Mouse (Mus musculus): Measurements from ENCODE around the gene Il4. TPM values are rescaled to one million over a fixed set of nuclear protein-coding genes. Genes with fewer than 3 reads are reported as not detected.

Il4 gene
- polyA plus RNA-seq, 1 experiment, result 0.68 TPM

GRCm38 (mm10) chr11:53604983-53605382 lies 13.5 kb downstream of the Il4 start:
- Histone ChIP-seq H3K4me1 (ENCODE audit: control insufficient read depth, insufficient read depth, insufficient read length) (peaks cover 6% of the 10 kb centered on the region; the same call in 1 of the 2 replicates), H3K4me3 (ENCODE audit: extremely low read depth, insufficient read depth, insufficient read length) (no peak overlapping the region), H3K27me3 (ENCODE audit: control insufficient read depth, insufficient read depth, low read length) (no peaks in the 10 kb centered on the region), H3K36me3 (ENCODE audit: control insufficient read depth, insufficient read depth, low read length) (no peaks in the 10 kb centered on the region), H3K27ac (ENCODE audit: insufficient read depth, low read length) (no peak overlapping the region)
- 94% methylated on average over 3 of the region's 3 CpGs for WGBS
- DNase-seq (ENCODE audit: low read depth in 1 of 2, low spot score in 2 of 2), result no peak
- TF ChIP-seq CTCF (IDR thresholded peaks at IDR 0.05; ENCODE audit: extremely low read depth, insufficient read depth, insufficient read length, insufficient replicate concordance), result no peak
- no peak for TF ChIP-seq POLR2A (IDR thresholded peaks at IDR 0.05; ENCODE audit: low read depth, low read length)

- TF ChIP-seq CTCF (IDR thresholded peaks at IDR 0.05; ENCODE audit: extremely low read depth, insufficient read depth, insufficient read length, insufficient replicate concordance), result no peak
- TF ChIP-seq POLR2A (IDR thresholded peaks at IDR 0.05; ENCODE audit: low read depth, low read length), result no peak
- 78% methylated on average over 5 of the region's 5 CpGs for WGBS
- no peaks in the 10 kb centered on the region for H3K36me3 ChIP-seq (ENCODE audit: control insufficient read depth, insufficient read depth, low read length)
- H3K27me3 ChIP-seq (ENCODE audit: control insufficient read depth, insufficient read depth, low read length), result no peaks in the 10 kb centered on the region
- DNase-seq (ENCODE audit: low read depth in 1 of 2, low spot score in 2 of 2), result no peak
- H3K27ac ChIP-seq (ENCODE audit: insufficient read depth, low read length), result no peak overlapping the region
- H3K4me1 ChIP-seq (ENCODE audit: control insufficient read depth, insufficient read depth, insufficient read length), result peaks cover 2% of the 10 kb centered on the region; the same call in 1 of the 2 replicates
- no peak overlapping the region for H3K4me3 ChIP-seq (ENCODE audit: extremely low read depth, insufficient read depth, insufficient read length)
Measured at GRCm38 (mm10) chr11:53591116-53591515, 27.4 kb downstream of the Il4 start.

GRCm38 (mm10) chr11:53590368-53590768 lies 28.1 kb downstream of the Il4 start:
- TF ChIP-seq CTCF (IDR thresholded peaks at IDR 0.05; ENCODE audit: extremely low read depth, insufficient read depth, insufficient read length, insufficient replicate concordance) (peak; percentile 90), POLR2A (IDR thresholded peaks at IDR 0.05; ENCODE audit: low read depth, low read length) (no peak)
- Histone ChIP-seq H3K27me3 (ENCODE audit: control insufficient read depth, insufficient read depth, low read length) (no peaks in the 10 kb centered on the region), H3K27ac (ENCODE audit: insufficient read depth, low read length) (no peak overlapping the region), H3K4me1 (ENCODE audit: control insufficient read depth, insufficient read depth, insufficient read length) (peaks cover 2% of the 10 kb centered on the region; the same call in 1 of the 2 replicates), H3K36me3 (ENCODE audit: control insufficient read depth, insufficient read depth, low read length) (no peaks in the 10 kb centered on the region), H3K4me3 (ENCODE audit: extremely low read depth, insufficient read depth, insufficient read length) (peak overlapping the region; percentile 29; the same call in 1 of the 2 replicates)
- WGBS, result 7% methylated on average over 15 of the region's 15 CpGs
- peak in 1 of 2 experiments; percentile 47 for DNase-seq (ENCODE audit: low read depth in 1 of 2, low spot score in 2 of 2)

DNA sequence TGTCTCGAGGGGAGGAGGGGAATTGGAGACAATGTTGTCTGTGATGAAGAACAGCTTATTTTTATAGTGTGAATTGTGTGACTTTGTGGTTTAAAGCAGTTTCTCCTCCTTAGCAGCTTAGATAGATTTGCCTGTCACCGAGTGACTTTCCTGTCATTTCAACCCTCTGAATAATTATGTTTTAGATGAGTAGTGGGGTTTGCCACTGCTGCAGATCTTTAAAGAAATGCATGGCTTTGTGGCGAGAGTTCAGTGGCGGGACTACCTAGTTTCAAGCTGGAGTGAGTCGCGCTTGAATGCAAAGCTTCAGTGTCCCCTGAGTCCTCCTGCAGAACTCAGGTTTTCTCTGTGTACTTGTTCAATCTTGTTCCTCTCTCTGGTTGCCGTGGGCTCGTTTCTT lies 30.2 kb downstream of the Il4 start:
- Histone ChIP-seq H3K27ac (ENCODE audit: insufficient read depth, low read length) (no peak overlapping the region), H3K4me3 (ENCODE audit: extremely low read depth, insufficient read depth, insufficient read length) (no peak overlapping the region), H3K36me3 (ENCODE audit: control insufficient read depth, insufficient read depth, low read length) (no peaks in the 10 kb centered on the region), H3K4me1 (ENCODE audit: control insufficient read depth, insufficient read depth, insufficient read length) (peaks cover 2% of the 10 kb centered on the region; the same call in 1 of the 2 replicates), H3K27me3 (ENCODE audit: control insufficient read depth, insufficient read depth, low read length) (no peaks in the 10 kb centered on the region)
- no peak for DNase-seq (ENCODE audit: low read depth in 1 of 2, low spot score in 2 of 2)
- TF ChIP-seq CTCF (IDR thresholded peaks at IDR 0.05; ENCODE audit: extremely low read depth, insufficient read depth, insufficient read length, insufficient replicate concordance) (no peak), POLR2A (IDR thresholded peaks at IDR 0.05; ENCODE audit: low read depth, low read length) (no peak)
- WGBS, result 59% methylated on average over 8 of the region's 8 CpGs

DNA sequence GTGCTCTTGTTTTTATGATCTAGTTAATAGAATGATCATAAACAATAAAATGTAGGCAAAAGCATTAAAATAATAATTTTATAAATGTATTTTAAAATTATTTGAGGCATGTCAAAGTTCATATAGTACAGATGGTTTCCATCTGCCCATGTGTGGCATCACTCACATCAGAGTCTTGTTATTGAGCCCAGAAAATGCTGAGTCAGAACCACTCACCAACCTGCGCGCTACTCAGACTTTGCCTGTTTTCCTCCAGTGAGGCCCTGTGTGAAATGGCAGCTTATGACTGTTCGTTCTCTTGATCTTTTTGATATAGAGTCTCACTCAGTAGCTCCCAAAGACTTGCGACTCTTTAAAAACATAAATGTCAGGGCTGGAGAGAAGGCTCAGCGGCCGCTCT lies 33.0 kb downstream of the Il4 start:
- DNase-seq (ENCODE audit: low read depth in 1 of 2, low spot score in 2 of 2), result no peak
- Histone ChIP-seq H3K36me3 (ENCODE audit: control insufficient read depth, insufficient read depth, low read length) (no peaks in the 10 kb centered on the region), H3K27ac (ENCODE audit: insufficient read depth, low read length) (no peak overlapping the region), H3K27me3 (ENCODE audit: control insufficient read depth, insufficient read depth, low read length) (no peaks in the 10 kb centered on the region), H3K4me1 (ENCODE audit: control insufficient read depth, insufficient read depth, insufficient read length) (no peaks in the 10 kb centered on the region), H3K4me3 (ENCODE audit: extremely low read depth, insufficient read depth, insufficient read length) (no peak overlapping the region)
- 91% methylated on average over 6 of the region's 6 CpGs for WGBS
- TF ChIP-seq POLR2A (IDR thresholded peaks at IDR 0.05; ENCODE audit: low read depth, low read length) (no peak), CTCF (IDR thresholded peaks at IDR 0.05; ENCODE audit: extremely low read depth, insufficient read depth, insufficient read length, insufficient replicate concordance) (no peak)

- Histone ChIP-seq H3K27ac (ENCODE audit: insufficient read depth, low read length) (no peak overlapping the region), H3K27me3 (ENCODE audit: control insufficient read depth, insufficient read depth, low read length) (no peaks in the 10 kb centered on the region), H3K4me1 (ENCODE audit: control insufficient read depth, insufficient read depth, insufficient read length) (no peaks in the 10 kb centered on the region), H3K4me3 (ENCODE audit: extremely low read depth, insufficient read depth, insufficient read length) (no peak overlapping the region), H3K36me3 (ENCODE audit: control insufficient read depth, insufficient read depth, low read length) (no peaks in the 10 kb centered on the region)
- WGBS, result 63% methylated on average over 3 of the region's 3 CpGs
- no peak for DNase-seq (ENCODE audit: low read depth in 1 of 2, low spot score in 2 of 2)
- TF ChIP-seq CTCF (IDR thresholded peaks at IDR 0.05; ENCODE audit: extremely low read depth, insufficient read depth, insufficient read length, insufficient replicate concordance), result peak; percentile 6; the same call in 1 of the 2 replicates
- TF ChIP-seq POLR2A (IDR thresholded peaks at IDR 0.05; ENCODE audit: low read depth, low read length), result no peak
Measured at GRCm38 (mm10) chr11:53584849-53585248, 33.6 kb downstream of the Il4 start.

DNA sequence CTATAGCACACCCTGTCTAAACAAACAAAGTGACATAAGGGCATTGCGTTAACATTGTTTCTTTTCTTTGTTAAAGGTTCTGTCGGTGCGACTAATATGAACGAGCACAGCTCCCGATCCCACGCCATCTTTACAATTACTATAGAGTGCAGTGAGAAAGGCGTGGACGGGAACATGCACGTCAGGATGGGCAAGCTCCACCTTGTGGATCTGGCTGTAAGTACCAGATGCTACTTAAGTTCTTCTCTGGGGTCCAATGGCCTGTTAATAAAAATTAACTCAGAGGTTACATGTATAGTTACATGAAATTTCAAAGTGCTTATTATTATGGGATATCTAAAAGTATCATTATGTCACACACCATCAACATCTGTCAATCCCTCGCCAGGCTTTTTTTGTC lies 35.3 kb downstream of the Il4 start:
- H3K36me3 ChIP-seq (ENCODE audit: control insufficient read depth, insufficient read depth, low read length), result no peaks in the 10 kb centered on the region
- H3K27me3 ChIP-seq (ENCODE audit: control insufficient read depth, insufficient read depth, low read length), result no peaks in the 10 kb centered on the region
- H3K4me1 ChIP-seq (ENCODE audit: control insufficient read depth, insufficient read depth, insufficient read length), result no peaks in the 10 kb centered on the region
- no peak overlapping the region for H3K4me3 ChIP-seq (ENCODE audit: extremely low read depth, insufficient read depth, insufficient read length)
- 91% methylated on average over 10 of the region's 10 CpGs for WGBS
- H3K27ac ChIP-seq (ENCODE audit: insufficient read depth, low read length), result no peak overlapping the region
- DNase-seq (ENCODE audit: low read depth in 1 of 2, low spot score in 2 of 2), result no peak
- TF ChIP-seq CTCF (IDR thresholded peaks at IDR 0.05; ENCODE audit: extremely low read depth, insufficient read depth, insufficient read length, insufficient replicate concordance) (no peak), POLR2A (IDR thresholded peaks at IDR 0.05; ENCODE audit: low read depth, low read length) (no peak)

All from spleen, adult 2 months (tissue).